Mouse (Mus musculus): ENCODE data around the gene Hist1h3g.

Hist1h3g gene

DNA sequence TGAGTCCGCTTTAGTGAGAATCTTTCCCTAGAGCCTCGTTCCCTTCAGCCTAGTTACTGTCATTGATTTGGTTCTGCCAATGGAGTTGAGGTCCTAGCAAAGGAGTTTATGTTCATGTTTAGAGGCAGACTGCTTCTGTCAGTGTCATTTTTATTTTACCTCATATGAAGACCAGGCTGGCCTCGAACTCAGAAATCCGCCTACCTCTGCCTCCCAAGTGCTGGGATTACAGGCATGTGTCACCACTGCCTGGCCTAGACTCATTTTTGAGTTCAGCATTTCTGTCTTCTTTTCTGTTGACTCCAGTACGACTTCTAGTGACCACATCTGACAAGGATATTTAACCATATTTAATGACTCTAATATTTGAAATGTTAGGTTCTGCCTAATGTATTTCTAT is 19.9 kb upstream of the Hist1h3g start:
- DNase-seq (ENCODE audit: extremely low read depth, insufficient read length, low spot score), result peak; percentile 50

DNA sequence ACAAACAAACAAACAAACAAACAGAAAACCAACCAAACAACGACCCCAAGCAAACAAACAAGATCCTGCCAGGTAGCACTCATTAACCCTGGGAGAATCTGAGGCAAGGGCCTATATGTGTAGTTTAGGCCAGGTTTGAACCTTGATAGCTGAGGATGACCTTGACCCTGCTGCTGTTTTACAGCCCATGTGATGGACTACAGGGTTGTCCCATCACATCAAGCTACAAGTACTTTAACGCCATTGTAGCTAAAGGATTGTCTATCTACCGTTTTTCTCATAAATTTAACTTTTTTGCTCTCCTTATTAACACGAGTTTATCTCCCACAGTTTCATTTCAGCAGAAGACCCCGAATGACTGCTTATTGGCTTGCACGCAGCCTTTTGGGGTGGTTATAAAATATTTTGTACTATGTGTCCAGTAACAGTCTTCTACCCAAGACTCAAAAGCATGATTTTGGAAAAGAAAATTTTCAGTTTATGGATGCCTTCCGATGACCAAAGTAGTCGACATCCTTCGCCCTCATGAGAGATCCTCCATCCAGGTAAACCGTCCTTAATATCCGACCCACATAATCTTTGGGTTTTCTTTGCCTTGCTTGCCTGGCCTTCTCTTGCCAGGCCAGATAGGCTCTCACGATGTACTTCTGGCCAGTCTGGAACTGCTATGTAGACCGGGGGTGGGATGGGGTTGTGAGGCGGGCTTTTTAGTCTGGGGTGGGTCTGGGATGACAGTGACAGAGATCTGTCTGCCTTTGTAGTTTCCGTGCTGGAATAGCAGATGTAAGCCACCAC is 19.2 kb upstream of the Hist1h3g start:
- no peak for DNase-seq (ENCODE audit: extremely low read depth, insufficient read length, low spot score)

DNA sequence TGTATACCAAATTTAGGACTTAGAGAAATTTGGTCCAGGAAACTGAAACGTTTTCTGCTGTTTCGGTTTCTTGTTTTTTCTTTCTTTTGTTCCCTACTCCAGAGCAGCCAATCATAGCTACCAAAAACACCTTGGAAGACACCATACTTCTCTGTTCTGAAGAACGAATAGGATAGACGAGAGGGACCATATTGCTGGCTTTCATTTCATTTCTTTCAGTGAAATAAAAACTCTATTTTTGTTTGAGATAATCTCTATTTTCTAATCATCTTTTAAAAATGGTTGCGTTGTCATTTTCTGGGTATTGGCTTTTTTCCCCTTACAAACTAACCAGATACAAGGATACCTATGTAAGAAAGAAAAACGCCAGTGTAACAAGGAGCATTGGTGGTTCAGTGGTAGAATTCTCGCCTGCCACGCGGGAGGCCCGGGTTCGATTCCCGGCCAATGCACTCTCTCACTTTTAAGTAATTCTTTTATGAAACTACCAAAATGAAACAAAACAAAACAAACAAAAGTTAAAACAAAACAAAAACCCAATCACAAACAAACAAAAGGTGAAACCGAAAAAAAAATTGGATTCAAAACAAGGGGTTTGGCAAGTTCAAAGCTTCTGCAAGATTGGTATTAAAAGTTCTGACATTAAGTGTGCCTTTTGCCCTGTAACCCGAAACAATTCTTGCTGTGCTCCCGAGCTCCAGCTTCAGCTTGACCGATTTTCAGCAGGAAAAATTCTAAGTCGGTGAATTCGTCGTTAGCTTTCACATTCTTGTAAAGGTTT is 18.2 kb upstream of the Hist1h3g start:
- DNase-seq (ENCODE audit: extremely low read depth, insufficient read length, low spot score), result peak; percentile 73

DNA sequence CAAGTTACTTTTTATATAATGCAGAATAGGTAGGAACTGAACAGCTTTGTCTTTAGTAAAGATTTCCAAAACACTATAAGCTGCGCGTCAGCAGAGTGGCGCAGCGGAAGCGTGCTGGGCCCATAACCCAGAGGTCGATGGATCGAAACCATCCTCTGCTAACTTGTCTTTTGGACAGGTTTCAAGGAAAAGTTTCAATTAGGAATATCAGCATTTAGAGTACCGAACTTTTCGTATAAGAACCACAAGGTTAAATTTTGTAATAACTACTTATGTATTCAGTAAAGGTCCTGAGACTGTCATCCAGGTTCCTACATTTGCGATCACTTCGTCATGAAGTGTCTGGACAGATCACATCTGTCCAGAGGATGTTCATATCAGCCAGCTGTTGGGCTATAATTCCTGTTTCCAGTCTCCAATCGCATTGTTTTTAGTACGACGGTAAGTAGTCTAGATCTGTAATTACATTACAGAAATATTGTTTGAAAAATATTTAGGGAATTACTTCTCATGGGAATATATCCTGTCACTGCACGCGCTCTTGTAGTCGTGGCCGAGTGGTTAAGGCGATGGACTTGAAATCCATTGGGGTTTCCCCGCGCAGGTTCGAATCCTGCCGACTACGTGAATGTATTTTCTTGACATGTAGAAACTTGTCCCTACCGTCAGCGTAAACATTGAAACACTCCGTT is 17.5 kb upstream of the Hist1h3g start:
- peak; percentile 81 for DNase-seq (ENCODE audit: extremely low read depth, insufficient read length, low spot score)

DNA sequence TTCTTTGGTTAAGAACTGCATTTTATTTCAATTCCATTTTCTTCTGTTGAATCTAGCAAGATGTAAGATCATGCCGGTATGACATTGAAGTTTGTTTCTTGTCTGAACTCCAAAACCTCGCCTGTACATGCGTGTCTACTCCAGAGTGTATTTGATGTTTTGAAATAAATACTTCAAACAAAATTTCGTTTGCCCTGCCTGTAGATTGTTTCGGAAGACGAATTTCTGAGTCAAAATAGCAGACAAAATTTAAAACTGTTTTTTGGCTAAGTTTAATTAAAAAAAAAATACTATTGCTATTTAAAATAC is 17.0 kb upstream of the Hist1h3g start:
- no peak for DNase-seq (ENCODE audit: extremely low read depth, insufficient read length, low spot score)

DNA sequence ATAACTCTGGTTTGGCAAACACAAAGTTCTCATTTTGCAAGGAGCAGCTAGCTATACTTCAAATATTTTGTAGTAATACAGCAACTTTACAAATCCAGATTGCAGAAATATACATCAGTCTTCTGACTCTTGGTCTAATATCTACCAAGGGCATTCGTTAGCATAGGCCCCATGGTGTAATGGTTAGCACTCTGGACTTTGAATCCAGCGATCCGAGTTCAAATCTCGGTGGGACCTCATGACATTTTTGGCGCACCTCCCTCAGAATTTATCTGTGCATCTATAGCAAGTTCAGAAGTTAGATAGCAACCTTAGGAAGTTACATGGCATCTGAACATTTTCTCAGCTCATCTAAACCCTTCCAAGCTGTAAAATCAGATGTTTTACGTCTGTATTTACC is 16.3 kb upstream of the Hist1h3g start:
- peak; percentile 57 for DNase-seq (ENCODE audit: extremely low read depth, insufficient read length, low spot score)

DNA sequence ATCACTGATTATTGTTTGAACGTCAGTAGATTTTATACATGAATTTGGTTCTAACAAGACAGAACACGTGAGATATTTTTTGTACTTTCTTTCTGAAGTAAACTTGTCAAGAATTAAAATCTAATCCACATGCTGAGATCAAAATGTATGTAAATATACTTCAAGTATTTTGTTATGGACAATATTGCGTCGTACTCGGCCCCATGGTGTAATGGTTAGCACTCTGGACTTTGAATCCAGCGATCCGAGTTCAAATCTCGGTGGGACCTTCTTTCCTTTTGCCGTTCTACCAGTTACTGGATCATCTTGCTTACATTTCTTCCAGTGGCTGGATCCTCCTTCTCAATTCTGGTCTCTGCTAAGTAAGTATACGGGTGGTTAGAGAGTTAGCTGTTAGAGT is 15.8 kb upstream of the Hist1h3g start:
- peak; percentile 67 for DNase-seq (ENCODE audit: extremely low read depth, insufficient read length, low spot score)

DNA sequence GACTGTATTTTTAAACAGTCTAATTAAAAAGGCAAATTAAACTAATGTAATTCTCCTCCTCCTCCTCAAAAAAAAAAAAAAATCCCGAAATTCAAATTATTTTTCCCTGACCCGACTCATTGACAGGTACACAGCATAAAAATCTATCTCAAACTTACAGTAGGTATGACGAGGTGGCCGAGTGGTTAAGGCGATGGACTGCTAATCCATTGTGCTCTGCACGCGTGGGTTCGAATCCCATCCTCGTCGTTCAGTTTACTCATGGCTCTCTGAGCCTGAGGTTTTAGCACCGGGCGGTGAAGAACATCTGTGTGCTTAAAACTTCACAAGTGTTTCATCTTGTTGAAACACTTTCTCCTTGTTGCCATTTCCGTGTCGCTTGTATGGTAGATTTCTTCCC is 13.5 kb upstream of the Hist1h3g start:
- peak; percentile 68 for DNase-seq (ENCODE audit: extremely low read depth, insufficient read length, low spot score)

DNA sequence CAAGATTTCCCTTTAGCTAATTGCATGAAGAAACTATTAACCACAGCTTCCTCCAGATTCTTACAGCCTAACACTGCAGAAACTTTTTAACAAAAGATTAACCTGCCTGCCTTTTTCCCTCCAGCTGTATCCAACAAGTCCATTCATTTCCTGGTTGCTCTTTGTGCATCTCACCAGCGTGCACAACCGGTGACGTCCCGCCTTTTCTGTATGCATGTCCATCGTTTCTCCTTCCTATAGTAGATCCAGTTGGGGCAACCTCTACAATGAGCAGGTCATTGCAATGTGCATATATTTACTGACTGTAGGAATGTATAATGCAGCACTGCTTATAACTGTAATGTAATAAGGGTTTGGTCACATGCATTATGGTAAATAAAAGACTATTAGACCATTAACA is 11.2 kb upstream of the Hist1h3g start:
- no peak for DNase-seq (ENCODE audit: extremely low read depth, insufficient read length, low spot score)

DNA sequence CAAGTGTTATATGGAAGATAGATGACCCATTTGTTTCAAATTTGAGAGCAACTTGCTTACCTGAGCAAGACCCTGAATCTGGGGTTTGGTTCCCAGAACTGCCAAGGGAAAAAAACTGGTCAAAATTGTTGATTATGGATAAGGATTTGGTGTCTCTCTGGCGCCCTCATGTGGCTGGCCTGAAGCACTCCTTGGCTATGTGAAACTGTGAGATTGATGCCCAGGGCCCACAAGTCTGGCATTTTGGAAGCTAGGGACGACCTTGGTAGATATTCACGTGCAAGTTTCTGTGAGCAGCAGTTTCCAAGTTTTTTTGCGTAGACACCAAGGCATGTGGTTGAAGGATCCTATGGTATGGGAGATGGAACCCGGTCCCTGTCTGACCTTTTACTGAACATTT is 10.6 kb upstream of the Hist1h3g start:
- peak; percentile 37 for DNase-seq (ENCODE audit: extremely low read depth, insufficient read length, low spot score)

DNA sequence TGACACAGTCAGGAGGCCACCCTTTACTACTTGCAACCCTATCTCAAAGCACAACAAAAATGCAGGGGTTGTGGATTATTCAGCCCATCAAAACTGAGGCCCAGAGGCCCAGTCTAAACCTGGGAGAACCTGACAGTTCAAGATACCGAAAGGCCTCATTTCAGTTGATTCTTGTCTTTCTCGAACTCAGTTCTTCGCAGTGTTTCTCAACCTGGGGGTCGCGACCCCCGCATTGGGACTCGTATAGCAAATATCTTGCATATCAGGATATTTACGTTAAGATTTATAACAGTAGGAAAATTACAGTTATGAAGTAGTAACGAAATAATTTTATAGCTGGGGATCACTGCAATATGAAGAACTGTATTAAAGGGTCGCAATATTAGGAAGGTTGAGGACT is 9.3 kb upstream of the Hist1h3g start:
- no peak for DNase-seq (ENCODE audit: extremely low read depth, insufficient read length, low spot score)

DNA sequence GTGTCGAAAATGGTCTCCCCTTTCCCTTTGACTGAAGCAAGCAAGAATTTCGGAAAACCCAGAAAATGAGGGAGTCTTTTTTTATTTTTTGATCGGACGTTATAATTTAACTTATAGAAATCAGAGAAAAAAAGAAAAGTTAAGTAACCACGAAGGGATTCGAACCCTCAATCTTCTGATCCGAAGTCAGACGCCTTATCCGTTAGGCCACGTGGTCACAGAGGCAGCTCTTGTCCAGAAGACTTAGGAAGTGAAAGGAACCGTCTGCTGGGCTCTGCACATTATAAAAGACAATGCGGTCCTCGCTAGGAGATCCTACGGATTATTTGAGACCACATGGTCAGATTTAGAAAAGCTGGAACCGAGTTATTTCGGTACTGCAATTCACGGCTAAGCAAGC is 8.9 kb upstream of the Hist1h3g start:
- DNase-seq (ENCODE audit: extremely low read depth, insufficient read length, low spot score), result peak; percentile 51

DNA sequence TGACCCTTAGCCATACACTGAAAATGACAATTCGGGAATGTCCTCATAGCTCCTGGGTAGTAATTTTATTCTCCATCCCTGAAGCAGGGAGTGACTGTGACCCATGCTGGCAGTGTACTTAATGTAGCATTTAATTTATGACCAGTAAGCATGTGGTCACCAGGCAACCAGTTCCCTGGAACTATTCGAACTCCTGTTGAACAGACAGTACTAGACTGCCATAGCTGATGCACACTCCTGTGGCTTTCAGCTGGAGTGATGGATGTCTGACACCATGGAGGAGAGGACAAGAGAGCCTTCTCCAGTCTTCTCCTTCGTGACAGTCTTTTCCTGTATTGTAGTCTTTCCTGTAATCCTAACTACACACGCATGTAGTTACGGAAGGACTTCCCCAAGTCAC is 6.2 kb upstream of the Hist1h3g start:
- no peak for DNase-seq (ENCODE audit: extremely low read depth, insufficient read length, low spot score)

DNA sequence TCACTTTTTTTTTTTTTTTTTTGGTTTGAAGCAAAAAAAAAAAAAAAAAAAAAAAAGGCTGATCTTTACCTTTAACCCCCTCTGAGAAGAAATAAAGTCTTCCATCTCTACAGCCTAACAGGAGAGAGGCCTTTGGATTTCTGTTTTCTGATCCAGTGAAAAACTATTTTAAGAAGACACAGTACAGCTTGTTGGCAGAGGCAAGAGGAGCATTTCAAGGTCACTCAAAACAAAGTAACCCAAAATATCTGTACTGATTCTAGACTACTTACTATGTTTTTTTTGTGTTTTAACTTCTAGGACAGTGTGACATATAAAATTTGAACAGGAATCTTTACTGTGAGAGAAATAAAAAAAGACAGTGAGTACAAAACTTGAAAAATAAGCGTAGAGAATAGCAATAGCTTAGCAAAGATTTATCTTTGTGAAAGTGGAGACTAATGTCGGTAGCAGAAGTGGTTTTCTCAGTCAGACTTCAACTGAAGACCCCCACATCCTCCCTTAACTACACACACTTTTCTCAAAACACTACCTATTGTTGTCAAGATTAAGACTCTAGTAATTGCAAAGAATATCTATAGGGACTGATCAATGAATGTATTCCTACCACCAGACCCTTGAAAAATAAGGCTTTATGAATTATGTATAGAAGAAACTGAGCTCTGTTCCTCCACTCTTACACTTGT is 5.6 kb upstream of the Hist1h3g start:
- DNase-seq (ENCODE audit: extremely low read depth, insufficient read length, low spot score), result no peak

DNA sequence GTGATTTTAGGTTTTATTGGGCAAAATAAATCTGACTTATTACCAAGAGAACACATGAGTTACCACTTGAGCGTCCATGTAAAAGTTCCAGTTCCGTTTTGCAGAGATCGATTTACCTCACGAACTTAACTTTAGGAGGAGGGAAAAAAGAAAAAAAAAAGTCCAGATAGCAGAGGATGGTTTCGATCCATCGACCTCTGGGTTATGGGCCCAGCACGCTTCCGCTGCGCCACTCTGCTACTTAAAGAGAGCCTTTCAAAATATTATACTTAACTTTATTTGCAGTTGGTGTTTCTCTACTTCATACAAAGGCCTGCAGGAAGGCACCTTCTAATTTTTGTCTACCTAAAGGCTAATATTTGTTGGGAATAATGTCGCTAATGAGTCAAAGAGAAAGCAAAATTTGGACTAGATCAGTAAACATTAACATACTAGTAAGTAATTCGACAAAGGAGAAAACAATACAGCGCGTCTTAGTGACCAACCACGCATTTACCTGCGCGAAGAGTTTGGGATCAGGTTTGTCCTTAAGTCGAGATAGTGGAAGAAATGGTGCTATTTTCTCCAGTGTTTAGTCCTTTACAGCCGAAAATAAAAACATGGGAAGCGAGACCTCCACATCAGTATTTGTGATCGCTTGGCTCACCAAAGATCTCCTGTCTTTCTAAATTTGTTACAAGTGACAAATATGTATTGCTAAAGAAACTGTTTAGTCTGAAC is 4.9 kb upstream of the Hist1h3g start:
- peak; percentile 70 for DNase-seq (ENCODE audit: extremely low read depth, insufficient read length, low spot score)

DNA sequence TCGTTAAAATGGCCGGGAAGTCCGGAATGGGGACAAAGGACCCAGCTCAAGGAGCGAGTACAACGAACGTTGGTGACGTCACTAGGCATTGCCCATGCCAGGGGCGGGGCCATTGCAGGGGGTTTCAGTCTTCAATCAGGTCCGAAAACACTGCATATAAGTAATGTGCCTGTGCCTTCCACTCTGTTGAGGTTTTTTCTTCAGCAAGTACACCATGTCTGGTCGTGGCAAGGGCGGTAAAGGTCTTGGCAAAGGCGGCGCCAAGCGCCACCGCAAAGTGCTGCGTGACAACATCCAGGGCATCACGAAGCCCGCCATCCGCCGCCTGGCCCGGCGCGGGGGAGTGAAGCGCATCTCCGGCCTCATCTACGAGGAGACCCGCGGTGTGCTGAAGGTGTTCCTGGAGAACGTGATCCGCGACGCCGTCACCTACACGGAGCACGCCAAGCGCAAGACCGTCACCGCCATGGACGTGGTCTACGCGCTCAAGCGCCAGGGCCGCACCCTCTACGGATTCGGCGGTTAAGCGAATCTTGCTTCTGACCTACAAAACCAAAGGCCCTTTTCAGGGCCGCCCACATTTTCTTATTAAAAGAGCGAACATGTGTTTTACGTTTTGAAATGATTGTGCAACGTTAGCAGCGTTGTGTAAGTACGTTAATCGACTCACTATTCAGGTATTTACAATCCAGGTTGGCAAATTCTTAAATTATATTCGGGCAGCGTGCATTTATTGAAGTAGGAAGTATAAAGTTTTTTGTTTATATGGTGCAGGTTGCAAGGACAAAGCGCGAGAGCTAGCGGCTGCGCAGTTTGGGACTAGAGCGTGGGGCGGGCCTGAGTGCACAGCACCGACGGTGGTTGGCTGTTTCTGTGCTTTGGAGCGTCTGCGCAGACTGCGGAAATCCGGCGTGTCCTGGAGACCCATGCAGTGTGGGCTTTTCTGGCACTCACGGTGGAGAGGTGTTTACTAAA is 4.0 kb upstream of the Hist1h3g start, which contains the start of gene Hist1h4h:
Hist1h4h (plus strand) TSS at position 150 of the 975 bp plus-strand sequence.
- peak; percentile 95 for DNase-seq (ENCODE audit: extremely low read depth, insufficient read length, low spot score)

DNA sequence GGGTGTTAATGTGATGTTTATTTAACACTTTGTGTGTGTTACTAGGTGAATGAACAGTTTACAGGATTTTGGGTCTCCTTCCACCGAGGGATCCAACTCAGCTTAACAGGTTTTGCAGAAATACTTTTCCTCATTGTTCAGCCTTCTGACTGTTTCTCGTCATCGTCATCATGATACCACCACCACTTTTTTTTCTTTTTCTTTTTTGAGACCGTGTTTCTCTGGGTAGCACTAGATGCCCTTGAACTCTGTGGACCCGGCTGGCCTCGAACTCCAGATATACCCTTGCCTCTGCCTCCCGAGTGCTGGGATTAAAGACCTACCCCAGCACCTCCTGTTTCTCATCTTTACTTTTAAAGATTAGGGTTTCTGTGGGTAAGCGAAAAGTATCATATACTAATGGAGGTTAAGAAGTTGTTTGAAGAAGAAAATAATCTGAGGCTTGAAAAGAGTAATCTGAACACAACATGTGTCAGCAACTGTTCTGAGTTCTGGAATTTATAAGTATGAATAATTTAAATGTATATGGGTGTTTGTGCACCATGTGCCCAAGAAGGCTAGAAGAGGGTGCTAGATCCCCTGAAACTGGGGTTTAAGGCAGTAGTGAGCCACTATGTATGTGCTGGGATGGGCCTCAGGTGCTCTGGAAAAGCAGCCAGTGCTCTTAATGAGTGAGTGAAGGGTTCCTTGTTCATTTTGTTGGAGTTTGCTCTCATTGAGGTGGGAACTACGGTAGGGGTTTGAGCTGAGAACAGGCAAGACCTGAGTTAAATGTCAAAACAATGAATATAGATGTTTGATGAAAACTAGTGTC is 2.8 kb upstream of the Hist1h3g start:
- DNase-seq (ENCODE audit: extremely low read depth, insufficient read length, low spot score), result no peak

DNA sequence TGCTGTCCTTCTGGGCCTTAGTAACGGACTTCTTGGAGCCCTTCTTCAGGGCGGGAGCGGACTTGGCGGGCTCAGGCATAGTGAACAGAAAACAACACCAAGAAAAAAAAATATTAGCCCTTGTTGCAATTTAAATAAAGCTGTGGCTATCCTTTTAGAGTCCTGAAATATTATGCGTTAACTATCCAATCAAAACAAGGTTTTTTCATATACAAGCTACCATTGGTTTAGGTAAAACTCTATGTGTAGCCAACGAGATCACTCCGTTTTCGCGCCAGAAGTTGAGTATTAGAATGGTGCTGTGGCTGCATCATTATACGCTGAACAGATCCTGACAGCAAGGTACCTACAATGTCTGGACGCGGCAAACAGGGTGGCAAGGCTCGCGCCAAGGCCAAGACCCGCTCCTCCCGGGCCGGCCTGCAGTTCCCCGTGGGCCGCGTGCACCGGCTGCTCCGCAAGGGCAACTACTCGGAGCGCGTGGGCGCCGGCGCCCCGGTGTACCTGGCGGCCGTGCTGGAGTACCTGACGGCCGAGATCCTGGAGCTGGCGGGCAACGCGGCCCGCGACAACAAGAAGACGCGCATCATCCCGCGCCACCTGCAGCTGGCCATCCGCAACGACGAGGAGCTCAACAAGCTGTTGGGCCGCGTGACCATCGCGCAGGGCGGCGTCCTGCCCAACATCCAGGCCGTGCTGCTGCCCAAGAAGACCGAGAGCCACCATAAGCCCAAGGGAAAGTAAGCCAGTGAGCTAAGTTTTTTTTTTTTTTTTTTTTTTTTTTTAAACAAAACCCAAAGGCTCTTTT is 1.5 kb upstream of the Hist1h3g start, which contains the start of gene Hist1h2af:
Hist1h2af (plus strand) TSS at position 347 of the 808 bp plus-strand sequence.
- peak; percentile 85 for DNase-seq (ENCODE audit: extremely low read depth, insufficient read length, low spot score)
